30 mouse cellular contexts compared by ENCODE assay signal in the genomic region with DNA sequence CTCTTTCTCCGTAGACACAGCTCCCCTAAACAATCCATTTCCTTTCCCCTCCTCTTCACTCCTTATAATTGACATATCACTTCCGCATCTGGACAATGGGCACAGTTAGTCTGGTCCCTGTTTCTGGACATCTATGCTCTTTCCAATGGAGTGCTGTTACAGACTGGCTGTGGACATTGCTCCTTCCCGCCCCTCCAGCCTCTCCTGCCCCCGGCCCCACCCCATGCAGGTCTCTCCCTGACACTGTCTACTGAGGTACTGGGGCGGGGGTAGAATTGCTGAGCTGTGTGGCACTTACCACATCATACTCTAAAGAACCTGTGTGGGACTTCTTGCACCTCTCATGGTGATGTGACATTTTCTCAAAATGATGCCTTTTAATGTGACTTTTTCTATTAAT. TPM values are rescaled to one million over a fixed set of nuclear protein-coding genes. Genes with fewer than 3 reads are reported as not detected.
DNase-seq lines count a peak whose midpoint lies in the region; ATAC-seq lines count a peak whose summit lies in the region.
"Had no signal": no experiment of that assay in that cellular context is flagged by ENCODE, and none has a peak within 500 bp of the region (broad histone marks: within the 10 kb centered on the region; RNA-seq: fewer than 3 reads in every experiment).

No protein-coding gene starts in this region.

- no peak overlapping the region for H3K9ac ChIP-seq in liver, embryonic 11.5 days (ENCODE audit: low read depth, low read length)
- no peak overlapping the region for H3K9ac ChIP-seq in liver, embryonic 12.5 days
- H3K9ac ChIP-seq in liver, embryonic 15.5 days: no peak overlapping the region
- H3K9ac ChIP-seq: embryonic facial prominence, embryonic 13.5 days; forebrain, embryonic 13.5 days; hindbrain, embryonic 13.5 days had no signal

- H3K9me3 ChIP-seq in liver, embryonic 11.5 days (ENCODE audit: control insufficient read depth, low read length): no peaks in the 10 kb centered on the region
- no peaks in the 10 kb centered on the region for H3K9me3 ChIP-seq in liver, embryonic 12.5 days (replicated peaks)
- H3K9me3 ChIP-seq in liver, embryonic 15.5 days (replicated peaks): no peaks in the 10 kb centered on the region
- H3K9me3 ChIP-seq: embryonic facial prominence, embryonic 10.5 days; embryonic facial prominence, embryonic 13.5 days; forebrain, embryonic 13.5 days; G1E; hindbrain, embryonic 10.5 days; hindbrain, embryonic 13.5 days had no signal

- ATAC-seq in liver, embryonic 11.5 days (replicated peaks; ENCODE audit: low FRiP score): no peak
- 0 out of 2 replicates have a peak, but pooled peaks have one; percentile 14 for ATAC-seq in liver, embryonic 12.5 days
- ATAC-seq in liver, embryonic 15.5 days (ENCODE audit: insufficient read depth): no peak
- ATAC-seq: forebrain, embryonic 13.5 days; forebrain, embryonic 16.5 days; hindbrain, embryonic 16.5 days; Patski had no signal

- H3K4me2 ChIP-seq in liver, embryonic 11.5 days: no peak overlapping the region
- H3K4me2 ChIP-seq in liver, embryonic 12.5 days: no peak overlapping the region
- no peak overlapping the region for H3K4me2 ChIP-seq in liver, embryonic 15.5 days
- H3K4me2 ChIP-seq: embryonic facial prominence, embryonic 13.5 days; forebrain, embryonic 13.5 days; heart, embryonic 11.5 days; hindbrain, embryonic 13.5 days had no signal

- DNase-seq in liver: peak; percentile 33
- no peak for DNase-seq in liver, embryonic 11.5 days (ENCODE audit: low spot score)
- peak; percentile 75 for DNase-seq in yolk sac, embryonic 10.5 days (ENCODE audit: low spot score)
- no peak for DNase-seq in right cerebral cortex, postnatal 36 days (ENCODE audit: low spot score in 2 of 2)
- no peak for DNase-seq in adrenal gland, postnatal 10 days
- DNase-seq in kidney, adult 9 months: no peak
- DNase-seq: adrenal gland, postnatal 14 days; B cell, adult 2 months; cerebellum, adult 11 months; cerebellum, adult 2 months; cerebellum, postnatal 10 days; cerebellum, postnatal 36 days; embryo, embryonic 11 days; gastrocnemius, postnatal 10 days; gastrocnemius, postnatal 36 days; heart, postnatal 36 days had no signal

- no peak overlapping the region for H3K4me3 ChIP-seq in liver, embryonic 11.5 days (ENCODE audit: low read depth, low read length)
- no peak overlapping the region for H3K4me3 ChIP-seq in liver, embryonic 12.5 days
- H3K4me3 ChIP-seq in liver, embryonic 15.5 days (replicated peaks): no peak overlapping the region
- H3K4me3 ChIP-seq: embryonic facial prominence, embryonic 10.5 days; embryonic facial prominence, embryonic 13.5 days; erythroblast, embryonic 14.5 days; forebrain, embryonic 13.5 days; hindbrain, embryonic 10.5 days; hindbrain, embryonic 13.5 days had no signal

- no peak overlapping the region; the same call in 1 of the 2 replicates for H3K27ac ChIP-seq in liver, embryonic 11.5 days (ENCODE audit: low read depth, low read length)
- peak overlapping the region; percentile 55; the same call in 1 of the 2 replicates for H3K27ac ChIP-seq in liver, embryonic 12.5 days
- peak overlapping the region; percentile 41; the same call in 1 of the 2 replicates for H3K27ac ChIP-seq in liver, embryonic 15.5 days (replicated peaks)
- H3K27ac ChIP-seq: embryonic facial prominence, embryonic 10.5 days; embryonic facial prominence, embryonic 13.5 days; forebrain, embryonic 13.5 days; hindbrain, embryonic 10.5 days; hindbrain, embryonic 13.5 days had no signal

- WGBS in liver, embryonic 11.5 days: 82% methylated on average over 5 of the region's 5 CpGs
- WGBS in liver, embryonic 12.5 days (ENCODE audit: insufficient replicate concordance): 72% methylated on average over 5 of the region's 5 CpGs
- 57% methylated on average over 5 of the region's 5 CpGs for whole genome bisulfite sequencing in liver, embryonic 15.5 days (ENCODE audit: insufficient replicate concordance)

- no peaks in the 10 kb centered on the region for H3K36me3 ChIP-seq in liver, embryonic 11.5 days (ENCODE audit: control insufficient read depth, insufficient read depth, low read length)
- no peaks in the 10 kb centered on the region for H3K36me3 ChIP-seq in liver, embryonic 12.5 days
- no peaks in the 10 kb centered on the region for H3K36me3 ChIP-seq in liver, embryonic 15.5 days (replicated peaks)
- H3K36me3 ChIP-seq: embryonic facial prominence, embryonic 10.5 days; embryonic facial prominence, embryonic 13.5 days; G1E; hindbrain, embryonic 10.5 days; hindbrain, embryonic 13.5 days had no signal

- no peaks in the 10 kb centered on the region for H3K27me3 ChIP-seq in liver, embryonic 11.5 days (replicated peaks; ENCODE audit: control insufficient read depth, insufficient read depth, low read length)
- H3K27me3 ChIP-seq in liver, embryonic 12.5 days (replicated peaks): no peaks in the 10 kb centered on the region; the same call in 1 of the 2 replicates
- no peaks in the 10 kb centered on the region for H3K27me3 ChIP-seq in liver, embryonic 15.5 days
- H3K27me3 ChIP-seq: CH12.LX; forebrain, embryonic 13.5 days; hindbrain, embryonic 13.5 days; Patski had no signal

- H3K4me1 ChIP-seq in liver, embryonic 11.5 days (replicated peaks; ENCODE audit: control insufficient read depth, insufficient read depth, low read length): peaks cover 3% of the 10 kb centered on the region; the same call in 1 of the 2 replicates
- H3K4me1 ChIP-seq in liver, embryonic 12.5 days: peaks cover 34% of the 10 kb centered on the region
- H3K4me1 ChIP-seq in liver, embryonic 15.5 days (replicated peaks): peaks cover 20% of the 10 kb centered on the region
- H3K4me1 ChIP-seq: embryonic facial prominence, embryonic 13.5 days had no signal

RNA-seq across cellular contexts. Expression of a gene that starts 11.6 kb away (rescaled TPM):
- 23.0 and 24.5 TPM in 2 replicates for polyA plus RNA-seq in liver, embryonic 11.5 days (2014; fragmentation: Nextera tagmentation; extraction: Ambion mirVana)
- 17.1 and 18.7 TPM in 2 replicates for polyA plus RNA-seq in liver, embryonic 12.5 days (2016; fragmentation: Nextera tagmentation; extraction: Ambion mirVana)
- polyA plus RNA-seq in liver, embryonic 15.5 days (2015; fragmentation: Nextera tagmentation; extraction: Ambion mirVana): 12.5 and 12.8 TPM in 2 replicates
- total RNA-seq in adrenal gland, postnatal 10 days (2021): 10 to 100 TPM; 24.9 to 25.5 TPM

RNA-seq across cellular contexts. Expression of a gene that starts 48.9 kb away (rescaled TPM):
- polyA plus RNA-seq in liver, embryonic 11.5 days (2014; fragmentation: Nextera tagmentation; extraction: Ambion mirVana): 9.7 and 9.8 TPM in 2 replicates
- 5.9 and 6.5 TPM in 2 replicates for polyA plus RNA-seq in liver, embryonic 12.5 days (2016; fragmentation: Nextera tagmentation; extraction: Ambion mirVana)
- polyA plus RNA-seq in liver, embryonic 15.5 days (2015; fragmentation: Nextera tagmentation; extraction: Ambion mirVana): 3.8 and 4.3 TPM in 2 replicates
- 10 to 100 TPM; 21.2 to 24.2 TPM for total RNA-seq in adrenal gland, postnatal 10 days (2021)

Comparison
In these comparisons a context has a peak if more than half of its experiments do, and no peak if none do; other contexts are left out.
1. DNase-seq: peak in liver (single experiment) and yolk sac, embryonic 10.5 days (single experiment); none in liver, embryonic 11.5 days (single experiment), right cerebral cortex, postnatal 36 days (0 of 2), adrenal gland, postnatal 10 days (single experiment) and kidney, adult 9 months (single experiment).